In the genomic region with DNA sequence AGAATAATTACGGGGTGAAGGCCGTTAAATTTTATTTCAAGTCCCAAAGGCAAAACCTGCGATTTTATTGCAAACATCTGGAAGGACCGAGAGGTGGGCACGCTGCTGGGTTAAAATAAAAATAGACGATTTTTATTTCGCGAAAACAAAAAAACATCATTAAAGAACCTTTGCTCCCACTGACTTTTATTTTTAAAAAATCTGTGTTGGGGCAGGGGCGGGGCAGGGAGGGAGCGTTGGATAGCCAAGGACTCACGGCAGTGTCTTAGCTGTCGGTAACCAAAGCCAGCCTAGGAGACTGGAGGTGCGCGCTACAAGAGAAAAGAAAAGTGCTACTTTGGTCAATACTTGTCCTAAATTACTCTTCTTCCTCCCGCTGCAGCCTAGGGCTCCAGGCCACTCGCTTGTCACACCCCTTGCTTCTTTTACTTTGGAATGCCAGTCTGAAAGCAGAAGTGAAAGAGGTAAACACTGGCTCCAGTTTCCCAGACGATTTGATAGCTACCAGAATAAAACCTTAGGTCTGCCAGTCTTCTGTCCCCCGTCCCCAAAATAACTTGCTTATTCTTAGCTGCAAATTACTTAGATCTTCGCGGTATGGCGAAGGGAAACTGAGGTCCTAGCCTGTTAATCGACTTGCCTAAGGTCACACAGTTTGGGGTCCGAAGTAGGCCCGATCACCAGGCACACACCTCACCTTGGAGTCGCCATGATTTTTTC, we compare ENCODE assay signal across 17 mouse cellular contexts. TPM values are rescaled to one million over a fixed set of nuclear protein-coding genes. Genes with fewer than 3 reads are reported as not detected.
DNase-seq lines count a peak whose midpoint lies in the region; ATAC-seq and TF ChIP-seq lines count a peak whose summit lies in the region.
"Had no signal": no experiment of that assay in that cellular context is flagged by ENCODE, and none has a peak within 500 bp of the region (broad histone marks: within the 10 kb centered on the region; RNA-seq: fewer than 3 reads in every experiment).

No protein-coding gene starts in this region.

- H3K27ac ChIP-seq in gastrocnemius, adult 2 months, result peak overlapping the region; percentile 75
- no peak overlapping the region for H3K27ac ChIP-seq in liver, embryonic 11.5 days (ENCODE audit: low read depth, low read length)
- no peak overlapping the region for H3K27ac ChIP-seq in liver, embryonic 12.5 days
- H3K27ac ChIP-seq in limb, embryonic 12.5 days, result peak overlapping the region; percentile 100
- H3K27ac ChIP-seq: heart, adult 2 months; left cerebral cortex, adult 2 months; liver, embryonic 15.5 days; stomach, embryonic 15.5 days had no signal

- H3K36me3 ChIP-seq in liver, embryonic 11.5 days (ENCODE audit: control insufficient read depth, insufficient read depth, low read length), result no peaks in the 10 kb centered on the region
- H3K36me3 ChIP-seq in liver, embryonic 12.5 days, result no peaks in the 10 kb centered on the region
- H3K36me3 ChIP-seq in limb, embryonic 12.5 days, result no peaks in the 10 kb centered on the region
- H3K36me3 ChIP-seq: liver, embryonic 15.5 days; stomach, embryonic 15.5 days had no signal

- H3K27me3 ChIP-seq in liver, embryonic 11.5 days (replicated peaks; ENCODE audit: control insufficient read depth, insufficient read depth, low read length), result peaks cover 94% of the 10 kb centered on the region
- H3K27me3 ChIP-seq in liver, embryonic 12.5 days (replicated peaks), result peaks cover 100% of the 10 kb centered on the region
- peaks cover 49% of the 10 kb centered on the region for H3K27me3 ChIP-seq in limb, embryonic 12.5 days

- H3K4me1 ChIP-seq in liver, embryonic 11.5 days (replicated peaks; ENCODE audit: control insufficient read depth, insufficient read depth, low read length), result peaks cover 3% of the 10 kb centered on the region
- peaks cover 6% of the 10 kb centered on the region; the same call in 1 of the 2 replicates for H3K4me1 ChIP-seq in liver, embryonic 12.5 days
- H3K4me1 ChIP-seq in limb, embryonic 12.5 days (replicated peaks), result peaks cover 65% of the 10 kb centered on the region

- no peaks in the 10 kb centered on the region for H3K9me3 ChIP-seq in liver, embryonic 11.5 days (ENCODE audit: control insufficient read depth, low read length)
- H3K9me3 ChIP-seq in liver, embryonic 12.5 days (replicated peaks), result no peaks in the 10 kb centered on the region
- no peaks in the 10 kb centered on the region for H3K9me3 ChIP-seq in limb, embryonic 12.5 days
- H3K9me3 ChIP-seq: liver, embryonic 15.5 days; stomach, embryonic 15.5 days had no signal

- ATAC-seq in liver, embryonic 11.5 days (replicated peaks; ENCODE audit: low FRiP score), result no peak
- no peak for ATAC-seq in liver, embryonic 12.5 days
- no peak for ATAC-seq in limb, embryonic 12.5 days (ENCODE audit: insufficient number of reproducible peaks, insufficient read depth, low FRiP score, low TSS enrichment, low read depth)

- H3K9ac ChIP-seq in liver, embryonic 11.5 days (ENCODE audit: low read depth, low read length), result no peak overlapping the region
- H3K9ac ChIP-seq in liver, embryonic 12.5 days, result no peak overlapping the region
- peak overlapping the region; percentile 51; the same call in 1 of the 2 replicates for H3K9ac ChIP-seq in limb, embryonic 12.5 days (replicated peaks)
- H3K9ac ChIP-seq: liver, embryonic 15.5 days; stomach, embryonic 15.5 days had no signal

- no peak for TF ChIP-seq CTCF in gastrocnemius, adult 2 months (IDR thresholded peaks at IDR 0.05)

- H3K4me3 ChIP-seq in gastrocnemius, adult 2 months, result peak overlapping the region; percentile 62
- H3K4me3 ChIP-seq in liver, embryonic 11.5 days (ENCODE audit: low read depth, low read length), result no peak overlapping the region
- no peak overlapping the region for H3K4me3 ChIP-seq in liver, embryonic 12.5 days
- peak overlapping the region; percentile 24 for H3K4me3 ChIP-seq in limb, embryonic 12.5 days (replicated peaks)
- H3K4me3 ChIP-seq: heart, adult 2 months; left cerebral cortex, adult 2 months; liver, embryonic 15.5 days had no signal

- H3K4me2 ChIP-seq in liver, embryonic 11.5 days, result no peak overlapping the region
- H3K4me2 ChIP-seq in liver, embryonic 12.5 days, result no peak overlapping the region
- peak overlapping the region; percentile 66 for H3K4me2 ChIP-seq in limb, embryonic 12.5 days
- H3K4me2 ChIP-seq: liver, embryonic 15.5 days; stomach, embryonic 15.5 days had no signal

- DNase-seq in gastrocnemius, adult 2 months, result no peak
- DNase-seq in gastrocnemius, postnatal 4 days (ENCODE audit: low spot score in 2 of 2), result no peak
- peak; percentile 37 for DNase-seq in liver, embryonic 11.5 days (ENCODE audit: low spot score)
- DNase-seq in embryo, embryonic 9.5 days (ENCODE audit: extremely low spot score), result peak; percentile 46
- no peak for DNase-seq in left cerebral cortex, adult 18-20 months (ENCODE audit: low spot score in 2 of 2)
- DNase-seq in layer of hippocampus, postnatal 25 days (ENCODE audit: extremely low spot score in 1 of 2, low spot score in 1 of 2), result no peak
- DNase-seq: adrenal gland, postnatal 36 days; cerebellum, adult 9-10 months; heart, adult 2 months; kidney, postnatal 14 days; thymus, postnatal 25 days had no signal

- WGBS in liver, embryonic 11.5 days, result 2% methylated on average over 25 of the region's 25 CpGs
- 2% methylated on average over 25 of the region's 25 CpGs for WGBS in liver, embryonic 12.5 days (ENCODE audit: insufficient replicate concordance)
- WGBS in limb, embryonic 12.5 days, result under 1% methylated on average over 25 of the region's 25 CpGs

- intact Hi-C loops in gastrocnemius, adult 2 months (cut with DNase I), result no loop called here

RNA-seq across cellular contexts. Expression of gene Tbx15, which starts 8.8 kb away (rescaled TPM):
- total RNA-seq in gastrocnemius, adult 2 months (2021), result 100 to 1,000 TPM; 105 to 145 TPM
- 100 to 1,000 TPM; 111 to 117 TPM for total RNA-seq in gastrocnemius, postnatal 4 days (2021)
- polyA plus RNA-seq in liver, embryonic 11.5 days (2014; fragmentation: Nextera tagmentation; extraction: Ambion mirVana), result 0.29 and 0.45 TPM in 2 replicates
- 0.14 TPM in 1 of 2 replicates, not detected in the other for polyA plus RNA-seq in liver, embryonic 12.5 days (2016; fragmentation: Nextera tagmentation; extraction: Ambion mirVana)
- polyA plus RNA-seq in limb, embryonic 12.5 days (2016; fragmentation: Nextera tagmentation; extraction: Ambion mirVana), result 26.5 and 32.6 TPM in 2 replicates
- 1 to 10 TPM; 1.2 to 1.9 TPM for total RNA-seq in left cerebral cortex, adult 18-20 months (2021)
- under 1 TPM; 0.37 to 0.66 TPM for total RNA-seq in layer of hippocampus, postnatal 25 days (2021)
- polyA plus RNA-seq: small intestine, adult 2 months had no signal

Comparison
In these comparisons a context has a peak if more than half of its experiments do, and no peak if none do; other contexts are left out.
1. DNase-seq: peak in liver, embryonic 11.5 days (single experiment) and embryo, embryonic 9.5 days (single experiment); none in gastrocnemius, adult 2 months (single experiment), gastrocnemius, postnatal 4 days (0 of 2), left cerebral cortex, adult 18-20 months (0 of 2) and layer of hippocampus, postnatal 25 days (0 of 2).
2. H3K27ac ChIP-seq: peak in gastrocnemius, adult 2 months (single experiment) and limb, embryonic 12.5 days (single experiment); none in liver, embryonic 11.5 days (single experiment) and liver, embryonic 12.5 days (single experiment).
3. H3K4me3 ChIP-seq: peak in gastrocnemius, adult 2 months (single experiment) and limb, embryonic 12.5 days (single experiment); none in liver, embryonic 11.5 days (single experiment) and liver, embryonic 12.5 days (single experiment).
4. RNA of gene Tbx15, which starts 8.8 kb away (total RNA-seq): 105 to 145 TPM in gastrocnemius, adult 2 months and 111 to 117 TPM in gastrocnemius, postnatal 4 days; 1.2 to 1.9 TPM in left cerebral cortex, adult 18-20 months and 0.37 to 0.66 TPM in layer of hippocampus, postnatal 25 days; every median in the first group is over 10 times any median in the second.